Mouse (Mus musculus) myocyte (in vitro differentiated cells): Measurements from ENCODE around the gene Pgm5. TPM values are rescaled to one million over a fixed set of nuclear protein-coding genes. Genes with fewer than 3 reads are reported as not detected.

Experiments
- H3K27me3 ChIP-seq: one replicate; pipeline ENCODE4 v1.6.1; 2011; ENCODE audit not compliant: control insufficient read depth, insufficient read depth, insufficient read length
- H3K36me3 ChIP-seq: one replicate; pipeline ENCODE4 v1.6.1; 2011; ENCODE audit not compliant: control insufficient read depth, insufficient read depth
- H3K4me2 ChIP-seq: one replicate; pipeline ENCODE4 v1.6.1; 2011; ENCODE audit warnings: low read depth, control low read depth
- H3K4me3 ChIP-seq: one replicate; pipeline ENCODE4 v1.5.1; 2011; ENCODE audit warnings: mild to moderate bottlenecking, control low read depth, moderate library complexity
- H3K79me2 ChIP-seq: one replicate; pipeline ENCODE4 v1.6.1; 2011; ENCODE audit not compliant: control insufficient read depth, insufficient read depth
- H3ac ChIP-seq: one replicate; pipeline ENCODE4 v1.6.1; 2011; ENCODE audit not compliant: control insufficient read depth, insufficient read length
- CEBPB ChIP-seq: IDR thresholded peaks from 2 replicates; pipeline ENCODE4 v1.6.1; 2011; ENCODE audit warnings: mild to moderate bottlenecking, moderate library complexity; ENCODE audit not compliant: poor library complexity, insufficient read depth, severe bottlenecking
- E2F4 ChIP-seq: IDR thresholded peaks from one replicate; pipeline ENCODE4 v1.6.1; 2011; ENCODE audit warnings: mild to moderate bottlenecking, control low read depth, moderate library complexity; ENCODE audit not compliant: insufficient read depth
- MAX ChIP-seq: IDR thresholded peaks from one replicate; pipeline ENCODE4 v1.6.1; 2011; ENCODE audit warnings: low read depth, mild to moderate bottlenecking, control low read depth
- MYOD1 ChIP-seq, 3 experiments: IDR thresholded peaks; one replicate each; pipeline ENCODE4 v1.6.1; 2011; ENCODE audit warnings: control low read depth in 2 of 3, low read depth in 2 of 3, mild to moderate bottlenecking in 2 of 3, moderate library complexity in 1 of 3; ENCODE audit not compliant: insufficient read length in 2 of 3, control insufficient read depth in 1 of 3
- MYOG ChIP-seq, 3 experiments: IDR thresholded peaks; one replicate each; pipeline ENCODE4 v1.6.1; 2011; ENCODE audit warnings: control low read depth in 2 of 3, low read depth in 2 of 3, mild to moderate bottlenecking in 2 of 3; ENCODE audit not compliant: insufficient read length in 2 of 3, control insufficient read depth in 1 of 3, insufficient read depth in 1 of 3
- POLR2A ChIP-seq: IDR thresholded peaks from one replicate; pipeline ENCODE4 v1.6.1; 2011; ENCODE audit warnings: low read depth, mild to moderate bottlenecking, control low read depth, moderate library complexity; ENCODE audit not compliant: insufficient read length
- POLR2AphosphoS2 ChIP-seq: IDR thresholded peaks from one replicate; pipeline ENCODE4 v1.6.1; 2011; ENCODE audit warnings: low read depth, control low read depth; ENCODE audit not compliant: insufficient read length
- REST ChIP-seq: IDR thresholded peaks from one replicate; pipeline ENCODE4 v1.6.1; 2011; ENCODE audit warnings: mild to moderate bottlenecking, control low read depth, moderate library complexity; ENCODE audit not compliant: insufficient read depth, insufficient read length
- SRF ChIP-seq: IDR thresholded peaks from one replicate; pipeline ENCODE4 v1.6.1; 2011; ENCODE audit warnings: low read depth; ENCODE audit not compliant: control insufficient read depth, insufficient read length
- TCF12 ChIP-seq: IDR thresholded peaks from one replicate; pipeline ENCODE4 v1.6.1; 2011; ENCODE audit warnings: mild to moderate bottlenecking, control low read depth; ENCODE audit not compliant: poor library complexity, insufficient read depth, severe bottlenecking
- TCF3 ChIP-seq: IDR thresholded peaks from one replicate; pipeline ENCODE4 v1.6.1; 2011; ENCODE audit warnings: low read depth, control low read depth; ENCODE audit not compliant: insufficient read length
- USF1 ChIP-seq: IDR thresholded peaks from one replicate; pipeline ENCODE4 v1.6.1; 2011; ENCODE audit warnings: low read depth, mild to moderate bottlenecking, control low read depth, moderate library complexity
- polyA plus RNA-seq: library from polyadenylated mRNA; unstranded; fragments of >200 nt; fragmentation: generic; extraction: Trizol; gene quantifications from one replicate; pipeline ENCODE4 v1.2.1, GENCODE M21; 2012; ENCODE audit warnings: missing spikeins

The Pgm5 gene
- polyA plus RNA-seq, 1 experiment, result 68.6 TPM

DNA sequence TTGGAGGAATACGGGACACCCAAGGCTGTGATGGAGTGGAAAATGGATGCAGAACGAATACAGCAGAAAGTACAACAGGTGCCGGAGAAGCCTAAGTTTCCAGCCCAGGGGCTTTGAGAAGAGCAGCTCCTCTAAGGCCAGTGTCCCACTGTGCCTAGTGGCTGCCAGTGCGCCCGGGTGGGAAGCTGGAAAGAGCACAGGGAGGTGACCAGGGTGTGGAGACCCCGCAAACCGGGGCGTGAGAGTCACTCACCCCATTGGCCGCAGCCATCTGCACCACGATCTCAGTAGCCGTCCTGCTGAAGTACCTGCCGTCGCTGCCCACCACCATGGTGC lies 411 bp downstream of the Pgm5 start:
- H3K79me2 ChIP-seq, result no peaks in the 10 kb centered on the region
- peak overlapping the region; percentile 27 for H3K4me3 ChIP-seq
- TF ChIP-seq POLR2AphosphoS2, result no peak
- no peak for TF ChIP-seq MYOG (IDR thresholded peaks at IDR 0.05; ENCODE audit: control insufficient read depth in 1 of 3, insufficient read depth in 1 of 3, insufficient read length in 2 of 3, low read depth in 2 of 3)
- TF ChIP-seq CEBPB, result no peak
- TF ChIP-seq USF1, result no peak
- TF ChIP-seq POLR2A, result no peak
- no peak for TF ChIP-seq TCF3
- no peak for TF ChIP-seq MAX
- TF ChIP-seq REST, result no peak
- TF ChIP-seq TCF12, result no peak
- no peak for TF ChIP-seq MYOD1 (IDR thresholded peaks at IDR 0.05; ENCODE audit: control insufficient read depth in 1 of 3, insufficient read length in 2 of 3, low read depth in 2 of 3)
- TF ChIP-seq E2F4, result no peak
- no peak for TF ChIP-seq SRF
- no peaks in the 10 kb centered on the region for H3K36me3 ChIP-seq
- H3K4me2 ChIP-seq, result peak overlapping the region; percentile 24
- peaks cover 5% of the 10 kb centered on the region for H3K27me3 ChIP-seq
- H3ac ChIP-seq, result no peak overlapping the region

DNA sequence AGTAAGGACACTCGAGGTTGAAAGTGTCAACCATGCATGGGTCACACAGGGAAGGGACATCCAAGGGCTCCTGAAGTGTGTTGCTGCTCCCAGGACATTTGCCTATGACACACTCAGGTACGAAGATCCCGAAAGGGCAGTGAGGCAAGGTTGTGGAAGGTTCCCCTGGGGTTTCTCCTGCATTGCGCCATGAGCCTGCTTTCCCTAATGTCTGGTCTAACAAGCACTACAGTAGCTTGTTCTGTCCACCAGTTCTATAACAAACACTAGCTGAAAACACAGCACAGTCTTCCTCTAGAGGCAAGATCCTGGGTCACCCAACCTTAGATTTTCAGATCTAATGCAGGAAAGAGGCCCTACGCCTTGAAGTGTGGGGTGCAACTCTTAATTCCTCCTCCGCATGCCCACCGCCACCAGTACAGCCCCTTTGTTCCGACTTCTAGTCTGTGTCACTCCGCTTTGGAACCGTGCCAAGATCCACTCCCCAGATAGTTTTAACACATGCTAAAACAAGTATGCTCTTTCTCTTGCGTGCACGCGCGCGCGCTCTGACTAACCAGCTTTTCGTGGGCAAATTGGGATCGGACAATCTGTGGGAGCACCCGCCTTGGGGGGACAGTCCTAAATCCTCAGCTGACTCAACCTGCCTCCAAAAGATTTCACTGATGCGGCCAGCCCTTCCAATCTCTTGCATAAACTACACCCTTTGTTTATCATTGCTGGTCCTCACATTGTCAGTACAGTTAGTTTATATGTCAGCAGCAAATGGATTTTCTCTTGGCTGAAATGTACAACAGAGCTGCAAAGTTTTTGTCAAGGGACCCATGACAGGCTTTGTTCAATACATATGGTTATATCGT lies 10.0 kb downstream of the Pgm5 start:
- Histone ChIP-seq H3ac (no peak overlapping the region), H3K36me3 (no peaks in the 10 kb centered on the region), H3K4me2 (peak overlapping the region; percentile 45), H3K4me3 (no peak overlapping the region), H3K79me2 (peaks cover 3% of the 10 kb centered on the region), H3K27me3 (no peaks in the 10 kb centered on the region)
- TF ChIP-seq USF1, result no peak
- peak in 1 of 3 experiments; percentile 11 for TF ChIP-seq MYOD1 (IDR thresholded peaks at IDR 0.05; ENCODE audit: control insufficient read depth in 1 of 3, insufficient read length in 2 of 3, low read depth in 2 of 3)
- TF ChIP-seq TCF12, result no peak
- TF ChIP-seq MYOG (IDR thresholded peaks at IDR 0.05; ENCODE audit: control insufficient read depth in 1 of 3, insufficient read depth in 1 of 3, insufficient read length in 2 of 3, low read depth in 2 of 3), result peak in 1 of 3 experiments; percentile 26

DNA sequence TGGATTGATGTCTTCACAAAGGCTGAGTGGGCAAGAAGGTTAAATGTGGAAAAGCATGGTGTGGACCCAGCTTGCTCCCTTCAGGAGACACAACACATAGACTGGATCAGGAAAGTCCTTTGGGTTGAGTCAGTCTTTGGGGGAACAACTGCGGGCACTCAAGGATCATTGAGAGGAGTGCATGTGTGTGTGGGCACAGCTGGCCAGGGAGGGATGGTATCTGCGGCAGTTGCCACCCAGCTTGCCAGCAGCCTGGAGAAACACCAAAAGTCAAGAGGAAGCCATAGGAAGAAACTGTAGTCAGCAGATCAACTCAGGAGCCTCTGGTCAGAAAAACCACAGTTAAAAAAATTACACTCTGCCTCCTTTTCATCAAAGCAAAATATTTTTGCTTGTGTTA lies 12.8 kb downstream of the Pgm5 start:
- Histone ChIP-seq H3K27me3 (no peaks in the 10 kb centered on the region), H3ac (no peak overlapping the region), H3K4me2 (peak overlapping the region; percentile 42), H3K79me2 (no peaks in the 10 kb centered on the region), H3K36me3 (no peaks in the 10 kb centered on the region), H3K4me3 (no peak overlapping the region)
- TF ChIP-seq MYOD1 (IDR thresholded peaks at IDR 0.05; ENCODE audit: control insufficient read depth in 1 of 3, insufficient read length in 2 of 3, low read depth in 2 of 3) (peak; percentile 80 to 91 (median 90)), USF1 (no peak), REST (no peak), E2F4 (no peak), CEBPB (0 out of 2 replicates have a peak, but pooled peaks have one; percentile 0), TCF12 (peak; percentile 93), POLR2AphosphoS2 (no peak), SRF (no peak), TCF3 (peak; percentile 91), MAX (no peak), POLR2A (no peak), MYOG (IDR thresholded peaks at IDR 0.05; ENCODE audit: control insufficient read depth in 1 of 3, insufficient read depth in 1 of 3, insufficient read length in 2 of 3, low read depth in 2 of 3) (peak; percentile 89 to 94 (median 94))

DNA sequence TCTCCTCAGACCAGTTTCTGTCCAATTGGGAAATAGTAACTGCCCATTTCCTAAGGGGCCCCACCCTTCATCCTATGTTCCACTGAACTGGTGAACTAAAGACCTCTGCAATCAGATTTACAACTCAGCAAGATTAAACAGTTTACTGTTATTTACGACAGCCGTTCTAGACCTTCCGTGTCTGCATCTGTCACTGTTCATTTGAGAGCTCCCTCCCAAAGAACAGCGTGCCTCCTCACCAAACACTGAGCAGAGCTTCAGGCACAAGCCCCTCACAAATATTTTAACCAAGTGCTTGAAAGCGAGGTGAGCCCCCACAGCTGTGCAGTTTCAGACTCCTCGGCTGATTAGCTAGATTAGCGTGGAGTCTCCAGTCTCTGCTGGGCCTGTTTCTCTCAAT lies 13.3 kb downstream of the Pgm5 start:
- Histone ChIP-seq H3ac (no peak overlapping the region), H3K4me2 (peak overlapping the region; percentile 42), H3K27me3 (no peaks in the 10 kb centered on the region), H3K36me3 (no peaks in the 10 kb centered on the region), H3K79me2 (no peaks in the 10 kb centered on the region), H3K4me3 (no peak overlapping the region)
- TF ChIP-seq MYOD1 (IDR thresholded peaks at IDR 0.05; ENCODE audit: control insufficient read depth in 1 of 3, insufficient read length in 2 of 3, low read depth in 2 of 3), result peak in 2 of 3 experiments; percentile 6 to 19
- TF ChIP-seq CEBPB, result 0 out of 2 replicates have a peak, but pooled peaks have one; percentile 0
- no peak for TF ChIP-seq SRF

DNA sequence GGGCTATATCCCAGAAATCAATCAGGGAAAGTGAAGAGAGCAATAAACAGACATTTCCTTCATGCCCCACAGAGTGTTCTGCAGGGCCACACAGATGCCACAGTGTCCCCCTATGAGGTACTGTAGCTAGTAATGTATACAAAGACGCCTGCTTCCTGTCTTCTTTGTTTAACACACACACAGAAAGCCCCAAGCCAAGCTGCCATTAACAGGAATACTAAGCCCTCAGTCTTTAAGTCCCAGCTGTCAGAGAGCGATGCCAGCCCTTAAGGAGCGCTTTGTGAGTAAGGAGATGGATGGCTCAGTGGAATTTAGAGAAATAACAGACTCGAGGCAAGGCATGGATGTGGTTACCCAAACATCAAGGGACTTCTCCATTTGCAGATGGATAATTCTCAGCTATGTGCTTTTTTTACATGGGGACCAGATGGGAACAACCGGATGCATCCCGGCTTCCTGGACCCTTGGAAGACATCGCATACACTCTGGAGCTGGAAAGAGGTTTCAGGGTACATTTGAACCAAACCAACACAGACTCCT lies 16.6 kb downstream of the Pgm5 start:
- no peak overlapping the region for H3ac ChIP-seq
- no peaks in the 10 kb centered on the region for H3K36me3 ChIP-seq
- TF ChIP-seq USF1 (no peak), REST (no peak), CEBPB (no peak), POLR2AphosphoS2 (no peak), POLR2A (no peak), TCF3 (no peak)
- no peak overlapping the region for H3K4me3 ChIP-seq
- no peaks in the 10 kb centered on the region for H3K27me3 ChIP-seq
- H3K4me2 ChIP-seq, result no peak overlapping the region
- no peaks in the 10 kb centered on the region for H3K79me2 ChIP-seq
